Mouse (Mus musculus): ENCODE measurements at regions not wholly inside any gene's neighbourhood (a gene's known extent, or its start where the extent isn't known, plus 50 kb on each side); places are given as distances from the start of the nearest gene placed in this dataset.
"Not testable (repeated sequence)": the region's sequence is repeated elsewhere in the genome, so short reads cannot be mapped to it uniquely, and the experiment has no call there.

- no peak overlapping the region for H3K27ac ChIP-seq (ENCODE audit: low read depth, low read length)
- H3K4me3 ChIP-seq (ENCODE audit: low read depth, low read length) = no peak overlapping the region
- no peaks in the 10 kb centered on the region for H3K4me1 ChIP-seq (ENCODE audit: insufficient read depth)
- H3K27me3 ChIP-seq (ENCODE audit: insufficient read depth, low read length) = no peaks in the 10 kb centered on the region
- no peak overlapping the region for H3K4me2 ChIP-seq (ENCODE audit: low read depth)
- no peak for TF ChIP-seq CTCF (IDR thresholded peaks at IDR 0.05; ENCODE audit: low read depth)
- H3K36me3 ChIP-seq (ENCODE audit: insufficient read depth) = no peaks in the 10 kb centered on the region
- 91% methylated on average over 2 of the region's 2 CpGs for WGBS
- H3K9me3 ChIP-seq (ENCODE audit: low read length) = no peaks in the 10 kb centered on the region
- DNase-seq (no peak), ATAC-seq (no peak)
- no peak overlapping the region for H3K9ac ChIP-seq
Measured at GRCm38 (mm10) chr15:3805430-3805829, 173.9 kb downstream of the Fbxo4 start.

GRCm38 (mm10) chr15:3775865-3776264, 192.6 kb upstream of the Ghr start:
- ATAC-seq (no peak), DNase-seq (no peak)
- WGBS = 87% methylated on average over 3 of the region's 3 CpGs
- H3K36me3 ChIP-seq (ENCODE audit: insufficient read depth) = no peaks in the 10 kb centered on the region
- no peak overlapping the region for H3K9ac ChIP-seq
- H3K27me3 ChIP-seq (ENCODE audit: insufficient read depth, low read length) = no peaks in the 10 kb centered on the region
- no peak overlapping the region for H3K4me3 ChIP-seq (ENCODE audit: low read depth, low read length)
- H3K4me1 ChIP-seq (ENCODE audit: insufficient read depth) = no peaks in the 10 kb centered on the region
- H3K4me2 ChIP-seq (ENCODE audit: low read depth) = no peak overlapping the region
- no peak overlapping the region for H3K27ac ChIP-seq (ENCODE audit: low read depth, low read length)
- H3K9me3 ChIP-seq (ENCODE audit: low read length) = no peaks in the 10 kb centered on the region
- no peak for TF ChIP-seq CTCF (IDR thresholded peaks at IDR 0.05; ENCODE audit: low read depth)

DNA sequence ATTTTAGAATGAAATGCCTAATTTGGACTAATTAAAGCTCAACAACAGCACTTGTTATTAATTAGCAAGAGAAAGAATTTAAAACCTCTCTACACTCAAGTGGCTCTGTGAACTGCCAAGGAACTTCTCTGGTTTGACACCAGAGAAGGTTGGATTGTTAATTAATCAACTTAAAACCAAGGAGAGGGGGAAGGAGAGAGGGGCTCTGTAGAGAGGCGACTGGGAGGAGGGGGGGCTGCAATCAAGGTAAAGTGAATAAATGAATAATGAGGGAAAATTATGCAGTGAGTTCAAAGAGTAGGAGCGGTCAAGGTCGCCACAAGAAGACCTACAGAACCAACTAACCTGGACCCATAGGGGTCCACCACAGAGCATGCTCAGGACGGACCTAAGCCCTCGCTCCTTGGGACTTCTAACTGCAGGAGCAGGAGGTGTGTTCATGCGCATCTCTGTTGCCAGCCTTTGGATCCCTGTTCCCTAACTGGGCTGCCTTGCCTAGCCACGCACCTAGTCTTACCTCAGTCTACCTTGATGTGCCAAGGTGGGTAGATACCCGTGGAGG, 189.0 kb upstream of the Ghr start:
- Histone ChIP-seq H3K9ac (no peak overlapping the region), H3K36me3 (ENCODE audit: insufficient read depth) (no peaks in the 10 kb centered on the region), H3K27me3 (ENCODE audit: insufficient read depth, low read length) (no peaks in the 10 kb centered on the region), H3K4me1 (ENCODE audit: insufficient read depth) (no peaks in the 10 kb centered on the region), H3K27ac (ENCODE audit: low read depth, low read length) (no peak overlapping the region), H3K4me2 (ENCODE audit: low read depth) (no peak overlapping the region), H3K9me3 (ENCODE audit: low read length) (no peaks in the 10 kb centered on the region), H3K4me3 (ENCODE audit: low read depth, low read length) (no peak overlapping the region)
- WGBS = 75% methylated on average over 8 of the region's 8 CpGs
- TF ChIP-seq CTCF (IDR thresholded peaks at IDR 0.05; ENCODE audit: low read depth) = no peak
- DNase-seq = no peak
- no peak for ATAC-seq

- Histone ChIP-seq H3K4me2 (ENCODE audit: low read depth) (no peak overlapping the region), H3K27ac (ENCODE audit: low read depth, low read length) (no peak overlapping the region), H3K27me3 (ENCODE audit: insufficient read depth, low read length) (no peaks in the 10 kb centered on the region), H3K4me1 (ENCODE audit: insufficient read depth) (no peaks in the 10 kb centered on the region), H3K4me3 (ENCODE audit: low read depth, low read length) (no peak overlapping the region), H3K36me3 (ENCODE audit: insufficient read depth) (no peaks in the 10 kb centered on the region), H3K9me3 (ENCODE audit: low read length) (no peaks in the 10 kb centered on the region), H3K9ac (no peak overlapping the region)
- ATAC-seq (peak; percentile 51; the same call in 1 of the 2 replicates), DNase-seq (peak; percentile 33)
- 77% methylated on average over 4 of the region's 4 CpGs for WGBS
- no peak for TF ChIP-seq CTCF (IDR thresholded peaks at IDR 0.05; ENCODE audit: low read depth)
Measured at GRCm38 (mm10) chr15:3770312-3770711, 187.0 kb upstream of the Ghr start.

DNA sequence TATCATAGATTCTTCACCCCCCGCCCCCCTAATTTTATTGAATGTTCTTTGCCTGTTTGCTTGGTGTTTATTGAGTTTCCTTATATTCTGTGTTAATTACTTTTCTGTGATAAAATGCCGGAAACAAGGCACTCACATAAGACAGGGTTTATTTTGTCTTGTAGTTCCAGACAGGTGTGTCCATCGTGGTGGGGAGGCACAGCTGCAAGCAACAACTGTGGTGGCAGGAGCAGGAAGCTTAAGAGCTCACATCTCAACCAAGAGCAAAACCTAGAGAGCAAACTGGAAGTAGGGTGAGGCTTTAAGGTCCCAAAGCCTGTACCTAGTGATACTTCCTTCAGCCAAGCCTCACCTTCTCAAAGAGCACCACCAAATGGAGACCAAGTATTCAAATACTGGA, 181.4 kb upstream of the Ghr start:
- H3K9me3 ChIP-seq (ENCODE audit: low read length) = no peaks in the 10 kb centered on the region
- no peak overlapping the region for H3K27ac ChIP-seq (ENCODE audit: low read depth, low read length)
- no peak for ATAC-seq
- no peak for DNase-seq
- H3K36me3 ChIP-seq (ENCODE audit: insufficient read depth) = no peaks in the 10 kb centered on the region
- H3K4me1 ChIP-seq (ENCODE audit: insufficient read depth) = no peaks in the 10 kb centered on the region
- no peak overlapping the region for H3K4me2 ChIP-seq (ENCODE audit: low read depth)
- H3K27me3 ChIP-seq (ENCODE audit: insufficient read depth, low read length) = no peaks in the 10 kb centered on the region
- no peak overlapping the region for H3K4me3 ChIP-seq (ENCODE audit: low read depth, low read length)
- TF ChIP-seq CTCF (IDR thresholded peaks at IDR 0.05; ENCODE audit: low read depth) = no peak
- 93% methylated on average over 3 of the region's 3 CpGs for WGBS
- no peak overlapping the region for H3K9ac ChIP-seq

GRCm38 (mm10) chr15:3760396-3760795, 177.1 kb upstream of the Ghr start:
- Histone ChIP-seq H3K9ac (no peak overlapping the region), H3K4me2 (ENCODE audit: low read depth) (no peak overlapping the region), H3K9me3 (ENCODE audit: low read length) (no peaks in the 10 kb centered on the region), H3K4me1 (ENCODE audit: insufficient read depth) (no peaks in the 10 kb centered on the region), H3K4me3 (ENCODE audit: low read depth, low read length) (no peak overlapping the region), H3K36me3 (ENCODE audit: insufficient read depth) (no peaks in the 10 kb centered on the region), H3K27ac (ENCODE audit: low read depth, low read length) (no peak overlapping the region), H3K27me3 (ENCODE audit: insufficient read depth, low read length) (no peaks in the 10 kb centered on the region)
- WGBS = 24% methylated on average over 3 of the region's 3 CpGs
- DNase-seq (no peak), ATAC-seq (no peak)
- no peak for TF ChIP-seq CTCF (IDR thresholded peaks at IDR 0.05; ENCODE audit: low read depth)

GRCm38 (mm10) chr15:3755636-3756035, 172.3 kb upstream of the Ghr start:
- H3K9me3 ChIP-seq (ENCODE audit: low read length) = no peaks in the 10 kb centered on the region
- peak; percentile 68 for DNase-seq
- no peak overlapping the region for H3K27ac ChIP-seq (ENCODE audit: low read depth, low read length)
- H3K4me2 ChIP-seq (ENCODE audit: low read depth) = no peak overlapping the region
- 57% methylated on average over 2 of the region's 2 CpGs for WGBS
- peak; percentile 95 for ATAC-seq
- H3K4me3 ChIP-seq (ENCODE audit: low read depth, low read length) = no peak overlapping the region
- no peaks in the 10 kb centered on the region for H3K27me3 ChIP-seq (ENCODE audit: insufficient read depth, low read length)
- H3K9ac ChIP-seq = no peak overlapping the region
- no peaks in the 10 kb centered on the region for H3K36me3 ChIP-seq (ENCODE audit: insufficient read depth)
- no peaks in the 10 kb centered on the region for H3K4me1 ChIP-seq (ENCODE audit: insufficient read depth)
- TF ChIP-seq CTCF (IDR thresholded peaks at IDR 0.05; ENCODE audit: low read depth) = no peak

DNA sequence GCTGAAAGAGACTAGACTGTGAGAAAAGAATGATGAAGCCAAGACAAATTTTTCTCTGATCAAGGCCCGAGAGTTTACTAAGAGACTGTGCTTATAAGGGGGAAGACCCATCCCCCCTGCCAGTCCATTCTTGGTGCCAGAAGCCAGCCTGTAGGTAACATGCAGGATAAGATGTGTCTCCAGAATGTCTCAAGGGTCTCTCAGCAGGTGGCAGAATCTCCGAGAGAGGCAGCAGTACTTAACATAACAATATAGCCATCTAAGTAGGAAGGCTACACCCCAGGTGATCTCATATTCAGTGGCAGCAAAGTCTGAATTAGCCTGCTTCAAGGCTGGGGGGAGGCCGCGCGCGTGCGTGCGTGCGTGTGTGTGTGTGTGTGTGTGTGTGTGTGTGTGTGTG, 164.8 kb upstream of the Ghr start:
- not testable (repeated sequence) for H3K4me2 ChIP-seq (ENCODE audit: low read depth); H3K4me3 ChIP-seq (ENCODE audit: low read depth, low read length); H3K27me3 ChIP-seq (ENCODE audit: insufficient read depth, low read length); DNase-seq; H3K9ac ChIP-seq; H3K4me1 ChIP-seq (ENCODE audit: insufficient read depth); ATAC-seq; H3K27ac ChIP-seq (ENCODE audit: low read depth, low read length); H3K36me3 ChIP-seq (ENCODE audit: insufficient read depth); H3K9me3 ChIP-seq (ENCODE audit: low read length)
- 69% methylated on average over 9 of the region's 9 CpGs for WGBS
